Mouse (Mus musculus) kidney, adult 2 months (tissue): ENCODE measurements around the gene Flvcr2. TPM values are rescaled to one million over a fixed set of nuclear protein-coding genes. Genes with fewer than 3 reads are reported as not detected.

Experiments
- DNase-seq: peaks from one replicate; pipeline ENCODE4 v3.0.0; 2021
- H3K27ac ChIP-seq: fragments of 200-500 bp; 2 replicates; pipeline ENCODE4 v1.5.1; 2012; ENCODE audit warnings: low read depth, low read length, control low read depth, inconsistent platforms; ENCODE audit not compliant: insufficient read depth
- H3K27me3 ChIP-seq: fragments of 200-500 bp; replicated peaks from 2 replicates; pipeline ENCODE4 v1.6.1; 2012; ENCODE audit warnings: mild to moderate bottlenecking, moderate library complexity, low read length, inconsistent platforms; ENCODE audit not compliant: control insufficient read depth, insufficient read depth
- H3K36me3 ChIP-seq: fragments of 200-500 bp; 2 replicates; pipeline ENCODE4 v1.6.1; 2012; ENCODE audit warnings: mild to moderate bottlenecking, moderate library complexity, low read length, inconsistent platforms; ENCODE audit not compliant: control insufficient read depth, insufficient read depth
- H3K4me1 ChIP-seq: fragments of 200-500 bp; 2 replicates; pipeline ENCODE4 v1.6.1; 2011; ENCODE audit warnings: low read length; ENCODE audit not compliant: control insufficient read depth, insufficient read depth
- H3K4me3 ChIP-seq: fragments of 200-500 bp; 2 replicates; pipeline ENCODE4 v1.5.1; 2011; ENCODE audit warnings: mild to moderate bottlenecking, low read depth, low read length, control low read depth; ENCODE audit not compliant: insufficient read depth
- CTCF ChIP-seq: fragments of 200-500 bp; conservative IDR thresholded peaks from 2 replicates; pipeline ENCODE4 v1.5.1; 2011; ENCODE audit warnings: low read depth, mild to moderate bottlenecking, control low read depth, low read length, moderate library complexity, mixed read lengths; ENCODE audit not compliant: insufficient read depth, insufficient read length
- POLR2A ChIP-seq: fragments of 200-500 bp; IDR thresholded peaks from one replicate; pipeline ENCODE4 v1.6.1; 2011; ENCODE audit warnings: low read depth, low read length, control low read depth
- WGBS: fragments of 180-500 bp; shearing (Covaris S2); methylation state at CpG from one replicate; pipeline ENCODE4 v1.1.7; 2018; 5-methylcytosine and 5-hydroxymethylcytosine counted together
- polyA plus RNA-seq: library from polyadenylated mRNA; depleted of rRNA; stranded (reverse); fragments of >200 nt; gene quantifications from 2 replicates; pipeline ENCODE4 v1.2.3, GENCODE M21; 2012

Gene Flvcr2
- polyA plus RNA-seq, 1 experiment, result 23.1 TPM

DNA sequence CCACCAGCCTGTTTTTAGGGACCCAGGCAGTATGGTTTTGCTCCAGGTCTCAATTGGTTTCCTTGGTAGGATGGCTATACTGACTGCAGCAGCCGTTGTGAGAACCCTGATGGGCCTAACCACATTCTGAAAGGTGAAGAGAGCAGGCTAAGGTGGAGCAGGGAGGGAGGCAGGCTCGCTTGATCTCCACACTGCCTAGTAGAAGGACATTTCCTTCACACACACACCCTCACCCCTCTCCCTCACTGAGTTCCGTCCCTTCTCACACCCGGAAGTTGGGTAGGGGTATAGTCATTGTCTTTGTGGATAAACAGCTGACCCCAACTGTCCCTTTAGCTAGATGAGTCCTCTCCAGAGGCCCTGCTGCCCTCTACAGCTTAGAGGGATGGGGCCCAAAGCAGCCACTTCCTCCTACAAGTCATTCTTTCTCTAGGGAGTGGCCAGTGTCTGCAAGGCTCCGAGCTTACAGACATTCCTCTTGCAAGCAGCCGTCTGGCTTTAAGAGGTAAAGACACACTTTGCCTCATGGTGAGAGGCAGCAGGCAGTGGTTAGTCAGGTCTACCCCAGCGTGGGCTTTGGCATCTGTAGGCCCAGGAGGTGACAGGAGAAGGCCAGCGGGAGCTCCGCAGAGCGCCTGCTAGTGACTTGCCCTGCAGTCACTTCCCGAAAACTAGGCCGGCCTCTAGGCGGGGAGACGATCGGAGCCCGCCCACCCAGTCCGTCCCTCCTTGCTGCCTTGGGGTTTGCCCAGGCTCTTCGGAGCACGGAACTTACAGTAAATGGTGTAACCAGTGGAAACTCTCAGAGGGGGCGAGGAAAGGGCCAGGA is 41.1 kb upstream of the Flvcr2 start:
- 14% methylated on average over 20 of the region's 20 CpGs for WGBS
- Histone ChIP-seq H3K27ac (peak overlapping the region; percentile 70), H3K4me3 (peak overlapping the region; percentile 57), H3K36me3 (no peaks in the 10 kb centered on the region), H3K4me1 (0 out of 2 replicates have a peak, but pooled peaks cover 3% of the 10 kb centered on the region), H3K27me3 (no peaks in the 10 kb centered on the region)
- DNase-seq, result peak; percentile 78
- TF ChIP-seq CTCF (0 out of 2 replicates have a peak, but pooled peaks have one; percentile 0), POLR2A (peak; percentile 74)

DNA sequence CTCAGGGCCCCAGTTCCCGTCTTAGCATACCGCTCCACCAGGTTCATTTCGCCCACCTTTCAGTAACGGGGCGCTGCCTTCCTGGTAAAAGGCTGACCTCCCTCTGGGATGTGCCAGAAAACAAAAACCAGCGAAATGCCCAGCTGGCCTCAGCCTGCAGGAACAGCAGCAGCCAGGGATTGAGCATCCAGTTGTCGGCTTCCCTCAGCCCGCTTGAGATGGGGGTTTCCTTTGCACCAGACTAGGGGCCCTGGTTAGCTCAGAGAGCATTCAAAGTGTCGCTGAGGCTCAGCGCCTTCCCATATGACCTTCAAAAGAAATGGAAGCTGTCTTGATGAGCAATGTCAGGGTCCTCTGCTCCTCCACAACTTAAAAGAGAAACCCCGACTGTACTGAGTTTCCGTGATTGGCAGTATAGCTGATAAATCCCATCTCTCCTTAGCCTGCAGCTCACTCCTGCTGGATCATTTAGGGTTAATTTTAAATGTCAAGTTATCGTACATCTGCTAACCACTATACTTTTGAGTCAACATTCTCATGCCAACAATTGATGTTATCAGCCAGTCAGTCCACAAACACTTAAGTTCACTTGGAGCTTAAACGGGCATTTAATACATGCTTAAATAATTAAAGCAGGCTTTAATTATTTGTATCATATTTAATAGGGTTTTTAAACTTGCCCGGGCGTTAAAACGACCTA is 40.4 kb upstream of the Flvcr2 start:
- WGBS, result 17% methylated on average over 17 of the region's 17 CpGs
- Histone ChIP-seq H3K27ac (no peak overlapping the region), H3K36me3 (no peaks in the 10 kb centered on the region), H3K4me3 (peak overlapping the region; percentile 57), H3K4me1 (0 out of 2 replicates have a peak, but pooled peaks cover 3% of the 10 kb centered on the region), H3K27me3 (no peaks in the 10 kb centered on the region)
- TF ChIP-seq POLR2A, result no peak
- no peak for TF ChIP-seq CTCF
- DNase-seq, result no peak

DNA sequence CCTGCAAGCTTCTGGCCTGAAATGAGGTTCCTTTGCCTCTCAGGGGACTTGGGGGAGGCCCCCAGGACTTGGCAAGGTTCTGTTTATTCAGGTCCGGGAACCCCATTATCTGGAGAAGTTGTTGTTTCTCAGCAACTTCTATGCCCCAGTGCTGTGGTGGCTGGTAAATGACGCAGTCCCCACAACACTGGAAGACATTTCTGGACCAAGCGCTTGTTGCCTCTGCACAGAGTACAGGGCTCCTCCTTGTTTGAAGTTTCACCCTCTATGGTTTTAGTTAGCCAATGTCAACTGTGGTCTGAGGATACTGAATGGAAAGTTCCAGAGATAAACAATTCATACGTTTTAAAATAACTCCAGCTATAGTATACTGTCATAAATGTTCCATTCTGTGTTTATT is 39.4 kb upstream of the Flvcr2 start:
- Histone ChIP-seq H3K27ac (no peak overlapping the region), H3K27me3 (no peaks in the 10 kb centered on the region), H3K4me1 (0 out of 2 replicates have a peak, but pooled peaks cover 3% of the 10 kb centered on the region), H3K4me3 (no peak overlapping the region), H3K36me3 (no peaks in the 10 kb centered on the region)
- WGBS, result 73% methylated on average over 4 of the region's 4 CpGs
- TF ChIP-seq CTCF, result no peak
- no peak for TF ChIP-seq POLR2A
- DNase-seq, result no peak

DNA sequence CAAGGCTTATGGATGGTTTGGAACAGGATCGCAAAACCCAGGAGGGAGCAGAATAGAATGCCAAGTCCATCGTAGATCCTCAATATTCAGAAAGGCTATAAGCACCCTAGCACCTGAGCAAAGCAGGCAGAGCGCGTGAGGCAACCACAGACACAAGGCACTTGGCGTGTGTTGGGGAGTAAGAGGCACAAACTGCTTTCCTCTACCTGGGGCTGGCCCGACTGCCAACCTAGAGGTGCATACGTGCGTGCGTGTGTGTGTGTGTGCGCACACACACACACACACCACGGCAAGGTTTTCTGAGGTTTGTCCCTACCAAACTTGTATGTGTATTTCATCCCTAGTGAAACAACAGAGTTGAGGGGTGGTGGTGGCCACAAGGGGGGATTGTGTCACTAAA is 38.9 kb upstream of the Flvcr2 start:
- Histone ChIP-seq H3K4me1 (0 out of 2 replicates have a peak, but pooled peaks cover 3% of the 10 kb centered on the region), H3K27me3 (no peaks in the 10 kb centered on the region), H3K4me3 (no peak overlapping the region), H3K36me3 (no peaks in the 10 kb centered on the region), H3K27ac (no peak overlapping the region)
- no peak for DNase-seq
- TF ChIP-seq CTCF, result no peak
- TF ChIP-seq POLR2A, result no peak
- 94% methylated on average over 11 of the region's 11 CpGs for WGBS

DNA sequence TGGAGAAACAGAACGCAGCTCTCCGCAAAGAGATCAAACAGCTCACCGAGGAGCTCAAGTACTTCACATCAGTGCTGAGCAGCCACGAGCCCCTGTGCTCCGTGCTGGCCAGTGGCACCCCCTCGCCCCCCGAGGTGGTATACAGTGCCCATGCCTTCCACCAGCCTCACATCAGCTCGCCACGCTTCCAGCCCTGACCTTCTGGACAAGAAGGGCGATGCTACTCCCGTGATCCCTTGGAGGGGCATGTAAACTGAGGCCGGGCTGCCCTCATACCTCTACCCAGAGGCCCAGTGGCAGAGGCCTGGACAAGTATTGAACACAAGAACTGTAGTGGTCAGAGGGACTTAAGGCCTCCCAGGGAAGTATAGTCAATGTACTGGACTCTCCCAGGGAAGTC is 37.8 kb upstream of the Flvcr2 start:
- 93% methylated on average over 12 of the region's 12 CpGs for whole genome bisulfite sequencing
- TF ChIP-seq POLR2A (no peak), CTCF (no peak)

DNA sequence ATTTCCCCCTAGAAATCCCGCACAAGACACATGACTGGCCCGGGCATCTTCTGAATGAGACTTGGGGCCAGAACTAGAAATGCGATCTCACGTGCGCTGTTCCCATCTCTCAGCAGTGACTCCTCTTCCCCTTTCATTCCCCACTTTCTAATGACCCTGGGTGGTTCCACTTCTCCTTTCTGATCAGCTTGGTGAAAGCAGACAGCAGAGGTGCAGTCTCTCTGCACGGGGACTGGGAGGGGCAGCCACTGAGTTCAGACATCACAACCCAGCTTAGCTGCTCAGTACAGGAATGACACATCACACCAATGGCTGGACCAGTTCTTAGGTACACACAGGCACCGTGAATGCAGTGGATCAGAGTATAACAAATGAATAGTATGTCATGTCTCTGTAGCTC is 35.6 kb upstream of the Flvcr2 start:
- DNase-seq, result no peak
- Histone ChIP-seq H3K27ac (no peak overlapping the region), H3K4me3 (no peak overlapping the region), H3K4me1 (no peaks in the 10 kb centered on the region), H3K27me3 (no peaks in the 10 kb centered on the region), H3K36me3 (no peaks in the 10 kb centered on the region)
- no peak for TF ChIP-seq POLR2A
- no peak for TF ChIP-seq CTCF
- WGBS, result 80% methylated on average over 7 of the region's 7 CpGs

More for the DNA sequence above, 37.8 kb upstream of the Flvcr2 start:
- Histone ChIP-seq H3K4me3 (no peak overlapping the region), H3K27me3 (no peaks in the 10 kb centered on the region), H3K36me3 (no peaks in the 10 kb centered on the region), H3K27ac (no peak overlapping the region), H3K4me1 (0 out of 2 replicates have a peak, but pooled peaks cover 3% of the 10 kb centered on the region)
- DNase-seq, result no peak

DNA sequence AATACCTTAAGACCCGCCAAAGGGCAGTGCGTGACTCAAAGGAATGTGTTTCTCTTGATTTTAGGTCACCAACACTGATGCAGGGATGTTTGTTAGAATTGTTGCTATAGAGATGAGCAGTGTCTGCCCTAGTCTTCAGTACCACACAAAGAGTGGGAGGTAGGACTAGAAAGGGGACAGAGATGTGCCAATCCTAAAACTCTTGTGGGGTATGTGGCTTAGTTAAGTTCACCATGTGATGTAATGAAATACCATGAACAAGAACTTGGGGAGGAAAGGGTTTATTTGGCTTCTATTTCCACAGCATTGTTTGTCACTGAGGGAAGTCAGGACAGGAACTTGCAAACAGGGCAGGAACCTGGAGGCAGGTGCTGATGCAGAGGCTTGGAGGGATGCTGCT is 33.8 kb upstream of the Flvcr2 start:
- DNase-seq, result no peak
- no peaks in the 10 kb centered on the region for H3K36me3 ChIP-seq
- 89% methylated on average over 2 of the region's 2 CpGs for WGBS
- no peaks in the 10 kb centered on the region for H3K4me1 ChIP-seq
- H3K27ac ChIP-seq, result no peak overlapping the region
- H3K27me3 ChIP-seq, result no peaks in the 10 kb centered on the region
- no peak overlapping the region for H3K4me3 ChIP-seq
- TF ChIP-seq CTCF (no peak), POLR2A (no peak)
